Mouse (Mus musculus) megakaryocyte, embryonic 14.5 days (primary cell): ENCODE data around the gene Akr1a1. TPM values are rescaled to one million over a fixed set of nuclear protein-coding genes. Genes with fewer than 3 reads are reported as not detected.
"Not testable (repeated sequence)": the region's sequence is repeated elsewhere in the genome, so short reads cannot be mapped to it uniquely, and the experiment has no call there.

Experiments used
- H3K27me3 ChIP-seq: replicated peaks from 2 replicates; pipeline ENCODE3; 2012; ENCODE audit warnings: inconsistent platforms
- H3K36me3 ChIP-seq: replicated peaks from 2 replicates; pipeline ENCODE3; 2012; ENCODE audit warnings: low read length, inconsistent platforms, mixed read lengths
- H3K4me1 ChIP-seq: 2 replicates; pipeline ENCODE4 v1.6.1; 2012; ENCODE audit warnings: inconsistent platforms
- H3K4me3 ChIP-seq: replicated peaks from 2 replicates; pipeline ENCODE3; 2012; ENCODE audit warnings: moderate library complexity, mild to moderate bottlenecking, inconsistent platforms
- H3K9me3 ChIP-seq: 2 replicates; pipeline ENCODE4 v1.6.1; 2012; ENCODE audit warnings: inconsistent platforms
- FLI1 ChIP-seq: IDR thresholded peaks from 2 replicates; pipeline ENCODE4 v1.6.1; 2012; ENCODE audit warnings: low read length, inconsistent platforms, mixed read lengths
- GATA1 ChIP-seq: IDR thresholded peaks from 3 replicates; pipeline ENCODE4 v1.6.1; 2012; ENCODE audit warnings: mixed read lengths, low read length, inconsistent platforms, borderline replicate concordance
- polyA plus RNA-seq: library from polyadenylated mRNA; stranded (reverse); fragments of >175 nt; gene quantifications from 2 replicates; pipeline ENCODE4 v1.2.3, GENCODE M21; 2012; ENCODE audit warnings: low replicate concordance; ENCODE audit not compliant: insufficient read depth

Akr1a1 gene
- polyA plus RNA-seq, 1 experiment: 135 TPM

DNA sequence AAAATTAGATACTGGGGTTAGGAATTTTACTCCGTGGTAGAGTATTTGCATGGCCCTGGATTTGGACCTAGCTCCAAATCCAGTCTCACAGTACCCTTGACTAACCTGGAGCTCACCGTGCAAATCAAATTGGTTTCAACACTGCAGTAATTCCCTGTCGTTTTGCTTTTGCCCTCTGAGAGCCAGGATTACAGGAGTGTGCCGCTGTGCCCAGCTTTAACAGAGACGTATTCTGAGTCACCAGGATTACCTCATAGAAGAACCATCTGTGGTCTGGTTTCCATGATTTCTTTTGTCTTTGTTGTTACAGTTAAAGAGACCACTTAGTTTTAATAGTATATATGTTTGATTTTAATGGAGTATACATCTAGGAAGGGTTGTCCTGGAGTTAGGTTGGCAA is 27.7 kb upstream of the Akr1a1 start:
- H3K9me3 ChIP-seq: no peaks in the 10 kb centered on the region
- peaks cover 7% of the 10 kb centered on the region for H3K27me3 ChIP-seq
- no peak for TF ChIP-seq GATA1
- no peak overlapping the region for H3K4me3 ChIP-seq
- H3K4me1 ChIP-seq: peaks cover 41% of the 10 kb centered on the region
- no peaks in the 10 kb centered on the region for H3K36me3 ChIP-seq

DNA sequence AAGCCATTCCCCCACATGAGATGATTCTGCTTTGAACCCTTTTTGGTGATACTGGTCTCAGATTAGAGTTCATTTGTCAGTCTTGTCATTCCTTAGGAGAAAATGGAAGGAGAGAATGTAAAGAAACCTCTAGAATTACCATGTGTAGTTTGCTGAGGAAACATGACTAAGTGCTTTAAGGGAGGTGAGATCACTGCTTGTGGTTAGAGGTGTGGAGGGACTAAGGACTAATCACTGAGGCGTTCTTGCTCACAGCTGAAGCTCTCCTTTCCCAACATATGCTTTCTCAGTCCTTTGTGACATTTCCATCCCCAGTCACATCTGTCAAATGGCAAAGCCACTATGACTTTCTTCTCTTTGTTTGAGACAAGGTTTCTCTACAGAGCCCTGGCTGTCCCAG is 26.3 kb upstream of the Akr1a1 start:
- TF ChIP-seq FLI1 (no peak), GATA1 (no peak)
- no peaks in the 10 kb centered on the region for H3K36me3 ChIP-seq
- no peak overlapping the region for H3K4me3 ChIP-seq
- peaks cover 7% of the 10 kb centered on the region for H3K27me3 ChIP-seq
- H3K9me3 ChIP-seq: no peaks in the 10 kb centered on the region
- peaks cover 40% of the 10 kb centered on the region for H3K4me1 ChIP-seq

DNA sequence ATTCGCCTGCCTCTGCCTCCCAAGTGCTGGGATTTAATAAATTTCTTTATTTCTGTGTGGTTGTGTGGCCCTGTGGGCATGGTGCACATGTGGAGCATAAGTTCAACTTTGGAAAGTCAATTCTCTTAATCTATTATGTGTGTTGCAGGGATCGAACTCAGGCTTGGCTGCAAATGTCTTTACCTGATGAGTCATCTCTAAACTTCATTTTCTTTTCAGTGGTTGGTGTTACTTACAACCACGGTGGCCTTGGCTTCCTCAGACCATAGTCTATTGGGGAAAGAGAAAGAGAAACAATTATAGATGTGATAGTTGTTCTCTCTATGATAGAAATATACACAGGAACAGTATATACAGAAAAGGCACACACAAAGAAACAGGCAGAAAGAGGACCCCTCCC is 24.5 kb upstream of the Akr1a1 start:
- Histone ChIP-seq H3K36me3 (no peaks in the 10 kb centered on the region), H3K4me1 (peaks cover 41% of the 10 kb centered on the region), H3K27me3 (peaks cover 7% of the 10 kb centered on the region), H3K4me3 (no peak overlapping the region), H3K9me3 (no peaks in the 10 kb centered on the region)
- TF ChIP-seq GATA1: no peak
- TF ChIP-seq FLI1: no peak

DNA sequence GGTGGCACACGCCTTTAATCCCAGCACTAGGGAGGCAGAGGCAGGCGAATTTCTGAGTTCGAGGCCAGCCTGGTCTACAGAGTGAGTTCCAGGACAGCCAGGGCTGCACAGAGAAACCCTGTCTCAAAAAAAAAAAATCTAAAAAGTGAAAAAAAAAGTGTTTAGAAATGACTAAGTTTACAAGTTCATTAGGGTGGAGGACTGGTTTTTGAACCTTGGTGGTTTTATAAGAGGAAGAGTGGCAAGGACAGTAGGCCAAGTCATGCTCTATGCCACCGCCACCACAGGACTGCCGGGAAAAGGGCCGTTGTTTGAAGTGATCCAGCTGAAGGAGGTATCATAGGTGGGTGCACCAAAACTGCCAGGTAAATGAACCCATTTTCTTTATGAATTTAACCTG is 23.3 kb upstream of the Akr1a1 start:
- peaks cover 41% of the 10 kb centered on the region for H3K4me1 ChIP-seq
- not testable (repeated sequence) for H3K9me3 ChIP-seq, H3K36me3 ChIP-seq

DNA sequence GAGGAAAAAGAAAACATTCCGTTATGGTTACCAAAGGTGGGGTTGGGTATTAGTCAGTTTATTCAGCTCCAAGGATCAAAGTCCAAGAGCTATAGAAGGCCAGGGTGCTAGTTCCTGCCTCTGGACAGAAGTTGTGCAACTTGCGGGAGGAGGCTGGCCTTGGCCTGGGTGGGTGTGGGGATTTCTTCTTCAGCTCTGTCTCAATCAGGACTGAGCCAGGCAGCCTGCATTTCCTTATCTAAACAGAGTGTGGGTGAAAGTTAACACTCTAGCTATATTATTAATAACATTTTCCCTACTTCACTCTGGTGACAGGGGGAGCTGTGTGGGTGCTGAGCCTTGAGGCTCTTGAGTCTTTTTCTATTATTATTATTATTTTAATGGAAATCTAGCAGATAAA is 21.3 kb upstream of the Akr1a1 start:
- no peaks in the 10 kb centered on the region for H3K9me3 ChIP-seq
- H3K4me3 ChIP-seq: no peak overlapping the region
- peaks cover 41% of the 10 kb centered on the region for H3K4me1 ChIP-seq
- peaks cover 16% of the 10 kb centered on the region for H3K27me3 ChIP-seq
- H3K36me3 ChIP-seq: no peaks in the 10 kb centered on the region
- TF ChIP-seq GATA1: no peak
- TF ChIP-seq FLI1: no peak

More for the DNA sequence above, 23.3 kb upstream of the Akr1a1 start:
- H3K27me3 ChIP-seq: peaks cover 14% of the 10 kb centered on the region
- H3K4me3 ChIP-seq: not testable (repeated sequence)

DNA sequence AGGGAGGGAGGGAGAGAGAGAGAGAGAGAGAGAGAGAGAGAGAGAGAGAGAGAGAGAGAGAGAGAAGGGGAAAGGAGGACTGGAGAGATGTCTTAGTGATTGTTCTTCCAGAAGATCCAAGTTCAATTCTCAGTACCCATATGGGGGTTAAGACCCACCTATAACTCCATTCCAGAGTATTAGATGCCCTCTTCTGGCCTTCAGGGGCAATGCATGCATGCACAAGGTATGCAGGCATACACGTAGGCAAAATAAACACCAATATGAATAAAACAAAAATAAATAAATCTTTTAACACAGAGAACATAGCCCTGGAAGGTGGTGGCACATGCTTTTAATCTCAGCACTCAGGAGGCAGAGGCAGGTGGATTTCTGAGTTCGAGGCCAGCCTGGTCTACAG is 17.8 kb upstream of the Akr1a1 start:
- peaks cover 36% of the 10 kb centered on the region for H3K4me1 ChIP-seq
- H3K36me3 ChIP-seq: no peaks in the 10 kb centered on the region
- no peak for TF ChIP-seq FLI1
- no peak for TF ChIP-seq GATA1
- H3K4me3 ChIP-seq: no peak overlapping the region
- H3K27me3 ChIP-seq: peaks cover 18% of the 10 kb centered on the region
- H3K9me3 ChIP-seq: no peaks in the 10 kb centered on the region

DNA sequence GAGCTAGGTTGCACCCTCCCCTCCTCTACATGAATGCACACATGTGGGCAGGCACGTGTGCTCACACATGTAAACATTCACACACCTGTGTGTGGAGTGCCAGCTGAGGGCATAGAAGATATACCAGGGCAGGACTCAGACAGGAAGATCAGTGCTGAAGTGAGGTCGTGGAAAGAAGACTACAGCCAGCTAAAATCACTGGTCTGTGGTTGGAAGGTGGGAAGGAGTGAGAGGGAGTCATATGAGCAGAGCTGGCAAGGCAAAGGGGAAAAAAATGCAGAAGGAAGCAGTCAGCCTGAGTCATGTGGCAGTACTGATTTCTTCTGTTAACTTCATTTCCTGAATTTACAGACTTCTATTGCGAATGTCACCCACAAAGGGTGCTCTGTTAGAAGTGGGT is 16.7 kb upstream of the Akr1a1 start:
- Histone ChIP-seq H3K4me3 (peak overlapping the region; percentile 79), H3K4me1 (peaks cover 27% of the 10 kb centered on the region)
- no peak for TF ChIP-seq GATA1
- TF ChIP-seq FLI1: no peak

DNA sequence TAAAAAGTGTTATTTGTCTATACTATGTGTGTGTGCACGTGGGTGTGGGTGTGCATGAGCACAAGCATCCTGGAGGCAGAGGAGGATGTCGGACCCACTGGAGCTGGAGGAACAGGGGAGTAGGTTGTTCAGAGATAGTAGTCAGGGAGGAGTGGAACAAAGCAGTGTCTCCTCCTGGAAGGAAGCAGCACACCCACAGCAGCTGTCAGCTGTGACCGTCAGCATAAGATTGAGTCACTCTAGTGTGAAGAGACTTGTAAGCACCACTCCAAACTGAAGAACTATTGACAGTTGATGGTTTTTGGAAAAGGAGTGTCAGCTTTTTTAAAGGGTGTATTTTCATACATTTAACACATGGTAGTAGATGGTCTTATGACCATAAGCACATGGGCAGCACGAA is 15.1 kb upstream of the Akr1a1 start:
- peaks cover 21% of the 10 kb centered on the region for H3K27me3 ChIP-seq
- H3K4me1 ChIP-seq: peaks cover 17% of the 10 kb centered on the region
- TF ChIP-seq GATA1 (no peak), FLI1 (no peak)
- H3K4me3 ChIP-seq: no peak overlapping the region
- no peaks in the 10 kb centered on the region for H3K36me3 ChIP-seq
- H3K9me3 ChIP-seq: peaks cover 8% of the 10 kb centered on the region

More for the DNA sequence above, 16.7 kb upstream of the Akr1a1 start:
- Histone ChIP-seq H3K9me3 (no peaks in the 10 kb centered on the region), H3K27me3 (peaks cover 20% of the 10 kb centered on the region), H3K36me3 (no peaks in the 10 kb centered on the region)

DNA sequence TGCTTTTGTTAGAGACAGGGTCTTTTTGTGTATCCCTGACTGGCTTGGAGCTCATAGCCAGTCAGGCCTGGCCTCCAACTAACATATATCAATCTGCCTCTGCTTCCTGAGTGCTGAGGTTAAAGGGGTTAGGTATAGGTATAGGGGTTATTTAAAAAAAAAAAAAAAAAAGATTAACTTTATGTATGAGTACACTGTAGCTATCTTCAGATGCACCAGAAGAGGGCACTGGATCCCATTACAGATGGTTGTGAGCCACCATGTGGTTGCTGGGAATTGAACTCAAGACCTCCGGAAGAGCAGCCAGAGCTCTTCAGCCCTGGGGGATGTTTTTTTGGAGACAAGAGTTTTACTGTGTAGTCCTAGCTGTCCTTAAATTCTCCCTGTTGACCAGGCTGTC is 10.5 kb upstream of the Akr1a1 start:
- Histone ChIP-seq H3K9me3 (peaks cover 8% of the 10 kb centered on the region), H3K4me1 (peaks cover 20% of the 10 kb centered on the region), H3K4me3 (no peak overlapping the region), H3K36me3 (no peaks in the 10 kb centered on the region), H3K27me3 (peaks cover 15% of the 10 kb centered on the region)
- TF ChIP-seq GATA1 (no peak), FLI1 (no peak)

DNA sequence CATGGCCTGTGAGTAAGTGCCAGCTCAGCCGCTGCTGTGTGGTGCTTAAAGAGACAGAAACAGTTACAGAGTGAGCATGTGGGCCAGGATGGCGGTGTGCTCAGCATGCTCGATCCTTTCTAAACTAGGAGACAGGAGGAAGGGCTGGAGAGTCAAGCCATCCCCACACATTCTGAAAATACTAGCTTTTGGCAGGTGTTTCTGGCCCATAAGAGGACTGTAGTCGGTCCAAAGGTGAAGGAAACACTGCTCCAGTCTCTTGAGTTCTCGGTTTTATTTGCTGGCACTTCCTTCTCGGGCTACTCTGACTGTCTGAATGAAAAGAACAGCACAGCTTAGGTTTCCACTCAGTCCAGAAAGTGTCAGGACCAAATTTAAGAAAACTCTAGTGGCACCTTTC is 9.3 kb upstream of the Akr1a1 start:
- no peak overlapping the region for H3K4me3 ChIP-seq
- no peaks in the 10 kb centered on the region for H3K36me3 ChIP-seq
- peaks cover 12% of the 10 kb centered on the region for H3K27me3 ChIP-seq
- H3K9me3 ChIP-seq: peaks cover 8% of the 10 kb centered on the region
- H3K4me1 ChIP-seq: peaks cover 24% of the 10 kb centered on the region
- TF ChIP-seq GATA1 (no peak), FLI1 (no peak)

DNA sequence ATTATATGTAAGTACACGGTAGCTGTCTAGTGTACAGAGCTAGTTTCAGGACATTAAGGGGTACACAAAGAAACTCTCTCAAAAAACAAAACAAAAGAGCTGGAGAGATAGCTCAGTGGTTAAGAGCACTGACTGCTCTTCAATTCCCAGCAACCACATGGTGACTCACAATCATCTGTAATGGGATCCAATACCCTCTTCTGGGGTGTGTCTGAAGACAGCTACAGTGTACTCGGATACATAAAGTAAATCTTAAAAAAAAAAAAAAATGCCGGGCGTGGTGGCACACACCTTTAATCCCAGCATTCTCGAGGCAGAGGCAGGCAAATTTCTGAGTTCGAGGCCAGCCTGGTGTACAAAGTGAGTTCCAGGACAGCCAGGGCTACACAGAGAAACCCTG is 8.4 kb upstream of the Akr1a1 start:
- H3K4me3 ChIP-seq, H3K27me3 ChIP-seq, H3K9me3 ChIP-seq, H3K36me3 ChIP-seq: not testable (repeated sequence)
- H3K4me1 ChIP-seq: peaks cover 32% of the 10 kb centered on the region

DNA sequence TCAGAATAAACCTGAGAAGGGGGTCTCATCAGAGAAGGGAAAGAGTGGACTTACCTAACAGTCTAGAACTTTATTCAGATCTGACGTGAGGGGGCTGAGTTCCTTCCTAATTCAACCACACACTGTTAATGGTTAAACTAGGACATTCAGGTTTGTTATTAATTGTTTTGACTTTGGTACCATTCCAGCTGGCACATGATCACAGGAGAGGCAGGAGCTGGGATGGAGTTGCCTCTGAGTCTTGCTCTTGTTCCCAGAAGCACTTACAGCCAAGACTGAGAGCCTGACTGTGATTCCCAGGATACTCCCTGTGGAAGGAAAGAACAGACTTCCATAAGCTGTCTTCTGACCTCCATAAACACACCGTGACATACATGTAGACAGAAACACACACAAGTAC is 8.0 kb upstream of the Akr1a1 start:
- H3K36me3 ChIP-seq: no peaks in the 10 kb centered on the region
- H3K4me1 ChIP-seq: peaks cover 31% of the 10 kb centered on the region
- no peak overlapping the region for H3K4me3 ChIP-seq
- peaks cover 9% of the 10 kb centered on the region for H3K27me3 ChIP-seq
- TF ChIP-seq GATA1 (no peak), FLI1 (no peak)
- H3K9me3 ChIP-seq: peaks cover 8% of the 10 kb centered on the region
